Mouse (Mus musculus) E14TG2a.4 (cell line): Measurements from ENCODE around the gene Gm20683.

Source experiments
- CTCF ChIP-seq: conservative IDR thresholded peaks from 2 replicates; pipeline ENCODE4 v1.5.1; 2014; ENCODE audit warnings: low read length
- NANOG ChIP-seq: IDR thresholded peaks from 2 replicates; pipeline ENCODE4 v1.6.1; 2014; ENCODE audit warnings: borderline replicate concordance, low read length, mixed read lengths
- POU5F1 ChIP-seq: IDR thresholded peaks from 2 replicates; pipeline ENCODE4 v1.6.1; 2014; ENCODE audit warnings: low read length, borderline replicate concordance

DNA sequence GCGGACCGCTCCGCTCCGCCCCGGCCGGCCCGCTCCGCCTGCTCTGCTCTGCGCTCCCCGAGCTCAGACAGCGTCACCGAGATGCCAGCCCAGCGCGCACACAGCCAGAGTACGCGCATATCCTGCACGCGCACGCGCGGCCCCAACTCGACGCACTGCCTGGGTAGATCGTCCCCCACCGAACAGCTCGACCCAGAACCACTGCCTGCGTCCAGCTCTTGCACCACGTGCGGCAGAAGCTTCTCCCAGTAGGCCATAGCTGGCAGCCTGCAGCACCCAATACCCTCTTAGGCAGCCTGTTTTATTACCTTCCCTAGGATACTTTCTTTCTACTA, 4.5 kb downstream of the Gm20683 start, which contains the start of gene Rhbdl1:
- TF ChIP-seq CTCF (no peak), POU5F1 (no peak), NANOG (no peak)
